ENCODE assay signal across 8 mouse cellular contexts in the genomic region with DNA sequence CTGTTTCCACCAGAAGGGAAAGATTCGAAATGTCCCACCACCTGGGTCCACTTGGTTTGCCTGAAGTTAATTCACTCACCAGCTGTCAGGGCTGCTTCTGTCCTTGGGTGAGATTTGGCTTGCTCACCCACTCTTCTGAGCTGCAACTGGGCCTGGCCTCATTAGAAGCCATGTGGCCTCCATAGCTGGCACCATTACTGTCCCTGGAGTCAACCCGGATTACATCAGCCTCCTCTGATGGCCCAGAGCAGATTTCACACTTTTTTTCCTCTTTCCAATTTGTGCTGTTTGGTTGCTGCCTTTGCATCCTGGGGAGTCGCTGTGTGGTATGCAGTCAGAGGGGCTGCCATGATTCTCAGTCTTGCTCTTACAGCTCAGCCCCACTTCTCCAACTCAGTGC.
A peak's percentile ranks its signal among the peaks of the same experiment; 100 is the strongest.
DNase-seq lines count a peak whose midpoint lies in the region; TF ChIP-seq lines count a peak whose summit lies in the region.
"Had no signal": no experiment of that assay in that cellular context is flagged by ENCODE, and none has a peak within 500 bp of the region (broad histone marks: within the 10 kb centered on the region; RNA-seq: fewer than 3 reads in every experiment).

No protein-coding gene starts in this region.

- no peak for TF ChIP-seq POLR2A in brain, embryonic 14.5 days (IDR thresholded peaks at IDR 0.05; ENCODE audit: borderline replicate concordance, extremely low read depth, insufficient read depth, insufficient read length, poor library complexity, severe bottlenecking)

- no peak for TF ChIP-seq CTCF in brain, embryonic 14.5 days (IDR thresholded peaks at IDR 0.05; ENCODE audit: borderline replicate concordance, extremely low read depth, insufficient read depth, insufficient read length)

- DNase-seq in layer of hippocampus, postnatal 14 days (ENCODE audit: low spot score in 2 of 2): peak; percentile 27 to 61
- DNase-seq in layer of hippocampus, postnatal 36 days: no peak
- DNase-seq in brain, embryonic 14.5 days (ENCODE audit: low read depth): peak; percentile 90
- peak; percentile 46 for DNase-seq in cerebellum, adult 8-10 months
- DNase-seq in gastrocnemius, postnatal 36 days: peak; percentile 5 to 17
- DNase-seq in spleen, adult 18-20 months: no peak
- DNase-seq in kidney, adult 11 months: no peak
- DNase-seq: layer of hippocampus, adult 9-11 months had no signal

- intact Hi-C loops in gastrocnemius, postnatal 36 days (cut with DNase I): loop anchor here (10.0 kb wide), 3 partner anchors 210 to 770 kb away; a partner anchor contains a TSS

Comparison
In these comparisons a context has a peak if more than half of its experiments do, and no peak if none do; other contexts are left out.
1. DNase-seq: peak in layer of hippocampus, postnatal 14 days (2 of 2), brain, embryonic 14.5 days (single experiment), cerebellum, adult 8-10 months (single experiment) and gastrocnemius, postnatal 36 days (2 of 2); none in layer of hippocampus, postnatal 36 days (0 of 2), spleen, adult 18-20 months (0 of 2) and kidney, adult 11 months (single experiment).